Mouse (Mus musculus): ENCODE results near the gene Tbcd.

The Tbcd gene

DNA sequence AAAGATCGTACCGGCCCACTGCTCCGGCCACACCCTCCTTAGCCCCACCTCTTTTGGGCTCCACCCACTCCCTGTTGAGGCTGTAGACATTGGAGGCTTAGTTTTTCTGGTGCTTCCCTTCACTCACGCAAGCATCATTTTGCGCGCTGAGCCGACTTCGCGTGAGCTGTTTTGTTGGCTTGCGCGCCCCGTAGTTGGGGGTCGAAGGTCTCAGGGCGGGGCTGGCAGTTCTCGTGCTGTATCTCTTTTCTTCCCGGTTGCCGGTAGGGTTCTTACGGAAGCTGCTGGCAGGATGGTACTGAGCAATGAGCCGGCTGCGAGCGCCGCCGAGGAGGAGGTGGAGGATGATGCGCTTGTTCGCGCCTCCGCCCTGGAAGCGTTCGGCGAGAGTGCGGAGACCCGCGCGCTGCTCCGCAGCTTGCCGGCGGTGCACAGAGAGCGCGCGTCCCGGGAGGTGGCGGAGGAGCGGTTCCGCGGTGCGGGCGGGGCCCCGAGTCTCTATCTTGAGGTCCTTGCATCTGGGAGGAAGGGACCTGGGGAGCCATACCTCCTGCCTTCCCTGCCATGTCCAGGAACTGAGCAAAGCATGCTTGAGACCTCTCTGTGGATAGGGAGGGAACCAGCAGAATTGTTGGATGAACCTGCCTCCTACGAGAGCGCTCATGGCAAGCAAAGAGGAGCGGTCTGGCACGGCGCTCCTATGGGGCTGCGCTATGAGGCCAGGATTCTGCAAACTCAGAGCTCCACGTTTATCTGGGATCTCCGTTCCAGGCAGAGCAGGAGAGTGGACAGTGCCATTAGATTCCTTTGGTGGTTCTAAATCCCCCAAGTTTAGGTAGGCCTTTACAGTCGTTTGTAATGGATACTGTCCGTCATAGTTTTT, at the start of gene Tbcd:
Tbcd (plus strand) TSS at position 197 of the 883 bp plus-strand sequence.
- peak; percentile 97 to 98 for DNase-seq (ENCODE audit: low spot score in 2 of 2)

DNA sequence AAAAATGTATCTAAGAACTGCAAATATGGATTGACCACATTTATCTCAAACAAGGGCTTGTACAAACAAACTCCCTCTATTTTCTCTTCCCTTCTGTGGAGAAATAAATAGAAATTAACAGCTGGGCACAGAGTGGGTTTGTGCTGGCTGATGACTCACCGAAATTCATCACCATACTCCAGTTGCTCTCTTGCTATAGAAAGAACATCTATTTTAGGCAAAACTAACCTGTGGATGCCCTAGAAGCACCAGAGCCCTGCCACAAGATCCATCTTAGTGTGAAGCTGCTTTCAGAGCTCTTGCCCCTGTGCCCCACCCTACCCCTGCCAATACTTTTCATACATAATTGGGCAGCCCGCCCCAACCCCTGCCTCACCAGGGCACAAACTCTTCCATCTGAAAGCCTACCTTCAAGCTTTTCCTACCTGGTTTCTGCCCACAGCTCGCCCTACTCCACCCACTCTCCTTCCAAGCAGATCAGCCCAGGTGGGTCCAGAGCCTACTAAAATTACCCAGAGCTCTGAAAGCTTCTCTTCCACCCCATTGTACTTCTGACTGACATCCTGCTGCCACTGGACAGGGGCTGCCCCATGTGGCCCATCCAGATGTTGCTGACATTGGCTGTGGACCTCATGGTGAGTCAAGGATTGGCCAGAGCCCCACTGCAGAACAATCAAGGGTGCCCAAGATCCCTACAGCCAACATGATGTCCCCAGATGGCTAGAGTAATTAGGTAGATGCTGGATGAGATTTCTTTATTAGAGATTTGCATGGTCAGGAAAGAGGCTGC, 44.2 kb upstream of the Tbcd start:
- no peak for DNase-seq (ENCODE audit: low spot score in 2 of 2)

- DNase-seq (ENCODE audit: low spot score in 2 of 2), result no peak
Measured at GRCm38 (mm10) chr11:121414762-121415161, 37.0 kb upstream of the Tbcd start.

DNA sequence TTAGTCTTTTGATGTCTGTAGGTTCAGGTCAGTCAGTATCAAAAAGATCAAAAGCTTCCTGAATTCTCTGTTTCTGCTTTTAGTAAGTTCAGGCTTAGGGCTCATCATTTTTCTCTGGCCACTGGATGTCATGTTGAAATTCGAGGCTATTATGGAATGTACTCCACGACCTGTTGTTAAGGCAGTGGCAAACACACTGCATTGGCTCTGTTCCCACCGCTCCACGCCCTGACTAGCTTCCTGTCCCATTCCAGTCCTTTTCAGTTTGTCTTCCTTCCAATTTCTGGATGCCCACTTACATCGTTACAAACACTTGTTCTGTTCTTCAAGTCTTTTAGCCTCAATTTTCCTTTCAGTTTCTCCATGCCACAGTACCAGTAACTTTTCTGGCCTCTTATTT, 36.4 kb upstream of the Tbcd start:
- no peak for DNase-seq (ENCODE audit: low spot score in 2 of 2)

- DNase-seq (ENCODE audit: low spot score in 2 of 2), result no peak
Measured at GRCm38 (mm10) chr11:121417971-121418370, 33.8 kb upstream of the Tbcd start.

- DNase-seq (ENCODE audit: low spot score in 2 of 2), result no peak
Measured at GRCm38 (mm10) chr11:121418932-121419331, 32.8 kb upstream of the Tbcd start.

GRCm38 (mm10) chr11:121420379-121420778, 31.4 kb upstream of the Tbcd start:
- DNase-seq (ENCODE audit: low spot score in 2 of 2), result no peak

DNA sequence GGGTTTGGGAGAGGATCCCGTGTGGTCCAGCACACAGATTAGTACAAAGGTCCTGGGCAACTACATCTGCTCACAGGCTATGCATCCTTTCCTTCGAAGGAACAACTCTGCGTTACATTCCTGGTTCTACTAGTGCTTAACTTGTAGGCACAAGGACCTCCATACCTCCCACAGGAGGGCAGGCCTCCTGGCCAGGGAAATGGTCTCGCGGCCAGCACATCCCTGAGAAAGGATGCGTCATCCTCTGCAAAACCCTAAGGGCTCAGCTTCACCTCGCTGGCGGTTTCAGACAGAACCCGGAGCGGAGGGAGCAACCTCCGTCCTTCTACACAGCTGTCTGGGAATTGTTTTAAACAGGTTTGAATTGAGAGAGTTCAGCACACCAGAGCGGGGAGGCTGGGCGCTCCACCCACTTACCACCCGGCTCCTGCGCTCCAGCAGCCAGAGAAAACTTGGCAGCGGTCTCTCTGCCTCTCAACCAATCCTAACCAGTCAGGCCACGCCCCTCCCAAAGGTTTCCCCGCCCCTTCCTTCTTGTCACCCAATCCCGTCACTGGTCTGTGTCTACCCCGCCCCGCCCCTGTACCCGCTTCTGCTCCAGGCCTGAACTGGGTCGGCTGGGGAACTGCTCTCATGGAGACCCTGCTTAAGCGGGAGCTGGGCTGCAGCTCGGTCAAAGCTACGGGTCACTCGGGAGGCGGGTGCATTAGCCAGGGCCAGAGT, 30.8 kb upstream of the Tbcd start, which contains the start of gene Fn3krp:
Fn3krp (plus strand) TSS at position 572 of the 723 bp plus-strand sequence.
- DNase-seq (ENCODE audit: low spot score in 2 of 2), result peak; percentile 96 to 98

DNA sequence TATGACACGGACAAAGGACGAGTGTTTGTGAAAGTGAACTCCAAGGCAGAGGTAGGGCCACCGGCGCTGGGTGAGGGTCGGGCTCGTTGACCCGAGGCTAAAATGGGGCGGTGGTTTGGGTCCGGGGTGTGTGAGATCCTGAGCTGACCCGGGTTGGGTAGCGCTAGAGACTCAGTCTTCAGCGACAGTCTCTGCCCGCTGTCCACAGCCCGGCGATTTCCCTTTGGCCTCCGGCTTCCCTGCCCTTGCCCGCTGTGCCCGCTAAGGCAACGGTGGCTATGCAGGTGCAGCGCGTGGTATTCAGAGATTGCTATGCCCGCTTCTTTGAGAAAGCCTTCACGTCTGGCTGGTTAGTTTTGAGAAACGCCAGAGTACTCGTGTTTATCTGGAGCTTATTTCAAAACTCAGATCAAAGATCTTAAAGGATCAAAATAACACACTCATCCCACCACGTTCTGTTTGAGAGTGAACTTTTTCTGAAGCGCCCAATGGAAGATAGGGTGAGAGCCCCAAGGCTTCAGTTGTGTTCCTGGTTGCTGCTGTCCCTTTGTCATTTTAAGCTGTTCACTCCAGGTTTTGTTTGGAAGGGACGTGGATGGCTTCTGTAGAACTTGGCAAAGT, 30.1 kb upstream of the Tbcd start:
- DNase-seq (ENCODE audit: low spot score in 2 of 2), result no peak

GRCm38 (mm10) chr11:121433397-121433796, 18.4 kb upstream of the Tbcd start:
- no peak for DNase-seq (ENCODE audit: low spot score in 2 of 2)

DNA sequence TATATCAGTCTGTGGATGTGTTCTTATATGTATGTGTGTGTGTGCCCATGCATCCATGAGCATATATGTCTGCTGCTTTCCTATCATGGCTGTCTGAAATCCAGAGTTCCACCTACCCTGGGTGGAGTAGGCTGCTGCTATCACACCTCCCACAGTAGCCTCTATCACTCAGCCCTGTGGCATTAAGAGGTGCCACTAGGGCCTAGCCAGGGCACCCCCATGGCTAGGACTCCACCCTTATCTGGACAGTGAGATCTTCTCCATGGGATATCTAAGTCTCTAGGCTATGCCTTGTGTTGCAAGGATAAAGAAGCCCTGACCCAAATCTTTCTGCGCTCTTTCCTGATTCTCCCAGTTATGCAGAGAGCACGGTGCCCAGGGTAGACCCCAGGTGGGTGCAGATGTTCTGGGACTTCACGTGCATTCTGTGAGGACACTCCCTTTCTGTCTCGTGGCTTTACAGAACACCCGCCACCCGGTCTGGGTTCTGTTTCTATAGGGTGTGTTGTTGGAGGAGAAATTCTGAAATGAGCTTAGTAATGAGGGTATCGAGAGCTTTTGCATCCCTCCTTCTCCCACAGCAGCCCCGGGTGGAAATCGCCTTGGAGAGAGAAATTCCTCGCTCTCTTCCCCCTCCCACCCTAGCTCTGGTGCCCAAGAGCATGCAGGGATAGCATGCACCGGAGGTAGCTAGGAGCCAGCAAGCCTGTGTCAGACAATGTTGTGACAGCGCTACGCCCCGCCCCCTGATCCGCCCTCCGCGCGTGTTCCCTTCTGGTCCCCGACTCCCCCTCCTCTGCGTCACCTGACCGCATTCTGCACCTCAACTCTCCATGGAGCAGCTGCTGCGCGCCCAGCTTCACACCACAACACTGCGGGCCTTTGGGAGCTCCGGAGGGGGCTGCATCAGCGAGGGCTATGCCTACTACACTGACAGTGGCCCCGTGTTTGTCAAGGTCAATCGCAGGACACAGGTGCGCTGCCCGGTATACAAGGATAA, 17.3 kb upstream of the Tbcd start, which contains the start of gene Fn3k:
Fn3k (plus strand) TSS at position 758 of the 1,000 bp plus-strand sequence.
- DNase-seq (ENCODE audit: low spot score in 2 of 2), result peak; percentile 76 to 79

DNA sequence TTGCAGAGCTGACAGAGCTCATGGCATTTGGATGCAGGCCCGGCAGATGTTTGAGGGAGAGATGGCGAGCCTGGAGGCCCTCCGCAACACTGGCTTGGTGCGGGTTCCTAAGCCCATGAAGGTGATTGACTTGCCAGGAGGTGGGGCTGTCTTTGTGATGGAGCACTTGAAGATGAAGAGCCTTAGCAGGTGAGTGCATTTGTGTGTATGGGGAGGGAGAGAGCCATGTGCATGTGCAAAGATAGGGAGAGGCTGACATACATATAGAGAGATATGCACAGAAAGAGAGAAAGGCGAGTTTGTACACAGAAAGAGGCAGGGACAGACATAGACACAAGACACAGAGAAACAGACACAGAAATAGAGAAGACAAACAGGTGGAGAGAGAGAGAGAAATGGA, 14.5 kb upstream of the Tbcd start:
- DNase-seq (ENCODE audit: low spot score in 2 of 2), result no peak

GRCm38 (mm10) chr11:121439686-121440292, 12.0 kb upstream of the Tbcd start:
- no peak for DNase-seq (ENCODE audit: low spot score in 2 of 2)

DNA sequence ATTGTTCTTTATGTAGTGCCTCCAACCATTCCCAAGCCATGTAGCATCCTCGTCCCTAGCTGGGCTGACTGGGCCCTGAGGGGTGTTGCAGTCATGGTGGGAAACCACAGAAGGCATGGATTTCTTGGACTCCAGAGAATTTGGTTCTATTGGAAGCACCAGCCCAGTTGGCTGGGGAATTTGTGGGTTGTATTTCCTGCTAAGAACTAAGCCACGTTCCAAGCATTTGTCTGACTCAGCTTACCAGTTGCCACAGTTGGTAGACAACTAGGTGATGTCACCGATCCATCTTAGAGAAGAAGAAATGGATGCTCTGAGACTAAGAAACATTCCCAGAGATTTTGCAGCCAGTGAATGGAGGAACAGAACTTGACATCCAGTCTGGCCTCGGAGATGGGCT, 10.1 kb upstream of the Tbcd start:
- no peak for DNase-seq (ENCODE audit: low spot score in 2 of 2)

DNA sequence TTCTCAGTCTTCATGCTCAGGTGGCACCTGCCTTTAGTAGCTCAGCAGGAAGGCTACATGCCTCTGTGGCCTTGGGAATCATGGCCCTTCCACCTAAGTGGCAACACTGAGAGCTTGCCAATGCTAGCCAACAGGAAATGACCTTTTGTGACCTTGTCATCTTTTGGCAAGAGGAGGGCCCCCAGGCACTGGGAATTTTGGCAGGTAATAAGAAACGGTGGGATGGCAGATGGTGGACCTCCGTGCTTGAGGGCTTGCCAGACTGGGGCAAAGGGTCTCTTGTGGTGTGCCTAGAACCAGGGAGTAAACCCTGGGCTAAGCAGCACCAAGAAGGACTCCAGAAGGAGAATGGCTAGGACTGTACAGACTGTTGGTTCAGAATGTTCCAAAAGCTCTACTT, 9.7 kb upstream of the Tbcd start:
- no peak for DNase-seq (ENCODE audit: low spot score in 2 of 2)

- DNase-seq (ENCODE audit: low spot score in 2 of 2), result peak in 1 of 2 experiments; percentile 7
Measured at GRCm38 (mm10) chr11:121451216-121451726, 478 bp upstream of the Tbcd start.

DNA sequence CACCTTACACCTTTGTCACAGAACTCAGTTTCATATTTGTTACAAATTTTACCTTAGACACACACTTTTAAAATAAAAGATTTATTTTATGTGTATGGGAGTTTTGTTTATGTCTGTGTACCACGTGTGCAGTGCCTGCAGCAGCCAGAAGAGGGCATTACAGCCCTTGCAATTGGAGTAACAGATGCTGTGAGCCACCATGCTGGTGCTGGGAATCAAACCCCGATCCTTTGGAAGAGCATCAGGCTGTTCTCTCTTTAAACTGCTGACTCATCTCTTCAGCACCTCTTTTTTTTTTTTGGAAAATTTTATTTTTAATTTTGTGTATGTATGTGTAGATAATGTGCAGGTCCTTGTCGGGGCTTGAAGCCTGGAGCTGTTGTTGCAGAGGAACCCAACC, 6.1 kb downstream of the Tbcd start:
- no peak for DNase-seq (ENCODE audit: low spot score in 2 of 2)

- DNase-seq (ENCODE audit: low spot score in 2 of 2), result no peak
Measured at GRCm38 (mm10) chr11:121467408-121467807, 15.7 kb downstream of the Tbcd start.

DNA sequence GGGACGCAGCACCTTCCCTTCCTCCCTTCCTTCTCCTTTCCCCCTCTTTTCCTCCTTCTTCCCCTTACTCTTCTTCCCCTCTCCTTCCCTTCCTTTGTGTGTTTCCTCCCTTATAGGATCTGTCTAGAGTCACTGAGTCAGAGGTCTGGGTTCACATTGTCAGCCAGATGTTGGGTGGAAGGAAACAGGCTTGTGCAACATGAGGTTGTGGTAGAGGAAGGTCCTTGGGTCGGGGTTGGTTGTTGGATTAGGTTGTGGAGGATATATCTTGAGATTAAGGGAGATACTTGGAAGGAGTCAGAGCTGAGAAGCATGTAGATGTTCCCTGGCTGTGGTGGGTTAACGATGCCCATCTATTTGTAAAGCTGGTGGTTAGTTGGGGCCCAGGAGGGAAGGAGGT, 23.1 kb downstream of the Tbcd start:
- DNase-seq (ENCODE audit: low spot score in 2 of 2), result no peak

Measured in cerebellum, postnatal 4 days (tissue).